Mouse (Mus musculus): Measurements from ENCODE around the gene T2.

- TF ChIP-seq USF1 (IDR thresholded peaks at IDR 0.05; ENCODE audit: low read depth) (no peak), MAX (IDR thresholded peaks at IDR 0.05) (no peak)
These were observed 4.7 kb upstream of the T2 start for GRCm38 (mm10) chr17:8351088-8351487.

All from C2C12 (cell line).